Mouse (Mus musculus) adrenal gland, adult (tissue): ENCODE data around the gene Dao.
A peak's percentile ranks its signal among the peaks of the same experiment; 100 is the strongest.

Source experiments
- DNase-seq, 2 experiments: peaks; one replicate each; pipeline ENCODE4 v3.0.0; 2022 to 2023; ENCODE audit warnings: low spot score in 1 of 2; ENCODE audit not compliant: inconsistent age in 2 of 2

Dao gene

GRCm38 (mm10) chr5:114003542-114003941 is at the start of gene Dao:
Dao (plus strand) TSS chr5:114003703.
- no peak for DNase-seq

GRCm38 (mm10) chr5:113954421-113954820 is 49.1 kb upstream of the Dao start:
- peak; percentile 89 to 97 for DNase-seq

- peak in 1 of 2 experiments; percentile 65 for DNase-seq
Measured at GRCm38 (mm10) chr5:113955281-113955680, 48.2 kb upstream of the Dao start.

GRCm38 (mm10) chr5:113955691-113956090 is 47.8 kb upstream of the Dao start:
- DNase-seq: no peak

- DNase-seq: peak; percentile 81 to 93
Measured at GRCm38 (mm10) chr5:113956510-113956909, 47.0 kb upstream of the Dao start.

GRCm38 (mm10) chr5:113959039-113959438 is 44.5 kb upstream of the Dao start:
- no peak for DNase-seq

GRCm38 (mm10) chr5:113960416-113960815 is 43.1 kb upstream of the Dao start:
- DNase-seq: no peak

- no peak for DNase-seq
Measured at GRCm38 (mm10) chr5:113961776-113962175, 41.7 kb upstream of the Dao start.

GRCm38 (mm10) chr5:113964972-113965371 is 38.5 kb upstream of the Dao start:
- peak in 1 of 2 experiments; percentile 51 for DNase-seq

- no peak for DNase-seq
Measured at GRCm38 (mm10) chr5:113965659-113966185, 37.8 kb upstream of the Dao start.

GRCm38 (mm10) chr5:113966452-113967150 is 36.9 kb upstream of the Dao start:
- DNase-seq: no peak

- no peak for DNase-seq
Measured at GRCm38 (mm10) chr5:113968371-113968770, 35.1 kb upstream of the Dao start.

- DNase-seq: no peak
Measured at GRCm38 (mm10) chr5:113971434-113971960, 32.0 kb upstream of the Dao start.

GRCm38 (mm10) chr5:113972589-113973515 is 30.7 kb upstream of the Dao start:
- peak in 1 of 2 experiments; percentile 51 for DNase-seq

- no peak for DNase-seq
Measured at GRCm38 (mm10) chr5:113973790-113974189, 29.7 kb upstream of the Dao start.

GRCm38 (mm10) chr5:113974576-113974975 is 28.9 kb upstream of the Dao start:
- DNase-seq: no peak

- DNase-seq: peak; percentile 64 to 81
Measured at GRCm38 (mm10) chr5:113975538-113976215, 27.8 kb upstream of the Dao start.

- no peak for DNase-seq
Measured at GRCm38 (mm10) chr5:113976597-113976996, 26.9 kb upstream of the Dao start.

- no peak for DNase-seq
Measured at GRCm38 (mm10) chr5:113977309-113977708, 26.2 kb upstream of the Dao start.

GRCm38 (mm10) chr5:113980511-113980910 is 23.0 kb upstream of the Dao start:
- no peak for DNase-seq

GRCm38 (mm10) chr5:113981171-113981570 is 22.3 kb upstream of the Dao start:
- DNase-seq: no peak
